Mouse (Mus musculus) stomach, postnatal 0 days (tissue): ENCODE measurements at regions not wholly inside any gene's neighbourhood (a gene's known extent, or its start where the extent isn't known, plus 50 kb on each side); places are given as distances from the start of the nearest gene placed in this dataset.

Source experiments
- CTCF ChIP-seq: IDR thresholded peaks from 2 replicates; pipeline ENCODE4 v1.5.1; 2016; ENCODE audit warnings: antibody characterized with exemption, low read depth, mild to moderate bottlenecking, moderate library complexity
- EP300 ChIP-seq: optimal IDR thresholded peaks from 2 replicates; pipeline ENCODE3; 2016; ENCODE audit warnings: antibody characterized with exemption

DNA sequence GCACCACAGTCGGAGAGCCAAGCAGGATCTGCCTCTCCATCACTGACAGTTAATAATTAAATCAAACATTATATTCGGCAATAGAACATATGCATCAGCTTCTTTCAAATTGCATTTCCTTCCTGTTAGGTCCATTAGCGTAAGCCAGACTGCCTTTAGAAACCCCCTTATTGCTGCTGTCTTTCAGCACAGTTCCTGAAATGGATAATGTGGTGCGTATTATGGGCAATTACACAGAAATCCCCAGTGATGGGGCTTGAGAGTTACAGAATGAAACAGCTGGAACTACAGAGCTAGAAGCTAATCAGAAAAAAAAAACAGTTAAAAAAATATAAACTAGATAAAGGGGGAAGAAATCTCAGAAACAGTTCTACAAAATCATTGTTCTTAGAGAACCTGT is 126.7 kb upstream of the Snx7 start:
- TF ChIP-seq CTCF, result no peak
- TF ChIP-seq EP300, result no peak
